In genomic region chr11:74414112-74414511, GRCm38 (mm10) we compare ENCODE assay signal across 20 mouse cellular contexts. TPM values are rescaled to one million over a fixed set of nuclear protein-coding genes. Genes with fewer than 3 reads are reported as not detected.
"Had no signal": no experiment of that assay in that cellular context is flagged by ENCODE, and none has a peak within 500 bp of the region (broad histone marks: within the 10 kb centered on the region; RNA-seq: fewer than 3 reads in every experiment).

No protein-coding gene starts in this region.

- H3K27ac ChIP-seq: limb, embryonic 13.5 days; liver, embryonic 14.5 days; midbrain, embryonic 12.5 days; neural tube, embryonic 13.5 days; stomach, embryonic 15.5 days had no signal

- DNase-seq: kidney, adult 2 months; kidney, postnatal 36 days; left cerebral cortex, postnatal 4 days; lung, adult 18-20 months; thymus, postnatal 4 days had no signal

- H3K27me3 ChIP-seq: limb, embryonic 13.5 days; midbrain, embryonic 12.5 days; neural tube, embryonic 13.5 days; stomach, embryonic 15.5 days had no signal

- H3K4me3 ChIP-seq: limb, embryonic 13.5 days; midbrain, embryonic 12.5 days; neural tube, embryonic 13.5 days; stomach, embryonic 15.5 days had no signal

- H3K9ac ChIP-seq: limb, embryonic 13.5 days; liver, embryonic 14.5 days; midbrain, embryonic 12.5 days; neural tube, embryonic 13.5 days; stomach, embryonic 15.5 days had no signal

- H3K4me2 ChIP-seq: limb, embryonic 13.5 days; midbrain, embryonic 12.5 days; neural tube, embryonic 13.5 days; stomach, embryonic 15.5 days had no signal

- ATAC-seq: midbrain, embryonic 16.5 days had no signal

- H3K36me3 ChIP-seq: limb, embryonic 13.5 days; midbrain, embryonic 12.5 days; stomach, embryonic 15.5 days had no signal

- H3K9me3 ChIP-seq: limb, embryonic 13.5 days; midbrain, embryonic 12.5 days; neural tube, embryonic 13.5 days; stomach, embryonic 15.5 days had no signal

RNA-seq across cellular contexts. Expression of gene Olfr412, which starts 52.2 kb away (rescaled TPM):
- total RNA-seq: layer of hippocampus, adult 18-20 months; layer of hippocampus, postnatal 10 days; left cerebral cortex, adult 18-20 months; left cerebral cortex, postnatal 10 days; left cerebral cortex, postnatal 4 days; liver, adult 2 months; megakaryocyte-erythroid progenitor cell, adult 5-6 weeks had no signal
- polyA plus RNA-seq: kidney, adult 2 months; kidney, embryonic 16.5 days; limb, embryonic 13.5 days; liver, adult 2 months; liver, embryonic 14.5 days; lung, embryonic 16.5 days; midbrain, embryonic 12.5 days; midbrain, embryonic 16.5 days; neural tube, embryonic 13.5 days; spleen, adult 2 months; stomach, embryonic 15.5 days had no signal
